Mouse (Mus musculus) erythroblast, embryonic 14.5 days (primary cell): ENCODE data around the gene Cd79a. TPM values are rescaled to one million over a fixed set of nuclear protein-coding genes. Genes with fewer than 3 reads are reported as not detected.
A peak's percentile ranks its signal among the peaks of the same experiment; 100 is the strongest.

Experiments
- H3K27me3 ChIP-seq: 2 replicates; pipeline ENCODE4 v1.6.1; 2012; ENCODE audit warnings: inconsistent platforms; ENCODE audit not compliant: control insufficient read depth
- H3K36me3 ChIP-seq: 2 replicates; pipeline ENCODE4 v1.6.1; 2012; ENCODE audit warnings: mild to moderate bottlenecking, inconsistent platforms; ENCODE audit not compliant: control insufficient read depth
- H3K4me1 ChIP-seq: 2 replicates; pipeline ENCODE4 v1.6.1; 2012; ENCODE audit warnings: inconsistent platforms; ENCODE audit not compliant: control insufficient read depth
- H3K4me3 ChIP-seq: replicated peaks from 2 replicates; pipeline ENCODE3; 2012; ENCODE audit warnings: moderate library complexity, mild to moderate bottlenecking, inconsistent platforms
- H3K9me3 ChIP-seq: 2 replicates; pipeline ENCODE4 v1.6.1; 2012; ENCODE audit warnings: low read length, inconsistent platforms, mixed read lengths; ENCODE audit not compliant: control insufficient read depth
- GATA1 ChIP-seq: IDR thresholded peaks from 2 replicates; pipeline ENCODE4 v1.6.1; 2012; ENCODE audit warnings: low read length, inconsistent platforms, mixed read lengths
- TAL1 ChIP-seq: IDR thresholded peaks from 3 replicates; pipeline ENCODE4 v1.6.1; 2012; ENCODE audit warnings: low read length, inconsistent platforms, mixed read lengths
- polyA plus RNA-seq: library from polyadenylated mRNA; stranded (reverse); fragments of >175 nt; gene quantifications from 2 replicates; pipeline ENCODE4 v1.2.3, GENCODE M21; 2012

Cd79a gene
- polyA plus RNA-seq, 1 experiment = 0.08 TPM

DNA sequence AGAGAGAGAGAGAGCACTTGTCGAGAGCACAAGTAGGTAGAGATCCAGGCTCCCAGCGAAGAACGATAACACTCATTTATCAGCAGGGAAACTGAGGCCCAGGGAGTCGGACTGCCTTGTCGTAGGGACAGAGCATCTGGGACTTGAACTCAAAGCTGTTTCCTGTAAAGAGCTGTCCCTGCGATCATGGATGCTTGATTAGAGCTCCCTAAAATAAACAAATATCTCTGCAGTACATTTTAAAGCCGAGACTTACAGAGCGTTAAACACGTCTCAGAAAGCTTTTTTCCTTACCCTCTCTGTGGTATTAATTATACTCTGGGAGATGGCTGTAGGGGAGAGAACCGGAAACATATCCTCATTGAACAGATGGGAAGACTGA lies 6.3 kb downstream of the Cd79a start:
- no peaks in the 10 kb centered on the region for H3K27me3 ChIP-seq
- H3K9me3 ChIP-seq = no peaks in the 10 kb centered on the region
- TF ChIP-seq TAL1 (no peak), GATA1 (no peak)
- H3K36me3 ChIP-seq = peaks cover 27% of the 10 kb centered on the region
- H3K4me1 ChIP-seq = peaks cover 73% of the 10 kb centered on the region
- peak overlapping the region; percentile 86 for H3K4me3 ChIP-seq

DNA sequence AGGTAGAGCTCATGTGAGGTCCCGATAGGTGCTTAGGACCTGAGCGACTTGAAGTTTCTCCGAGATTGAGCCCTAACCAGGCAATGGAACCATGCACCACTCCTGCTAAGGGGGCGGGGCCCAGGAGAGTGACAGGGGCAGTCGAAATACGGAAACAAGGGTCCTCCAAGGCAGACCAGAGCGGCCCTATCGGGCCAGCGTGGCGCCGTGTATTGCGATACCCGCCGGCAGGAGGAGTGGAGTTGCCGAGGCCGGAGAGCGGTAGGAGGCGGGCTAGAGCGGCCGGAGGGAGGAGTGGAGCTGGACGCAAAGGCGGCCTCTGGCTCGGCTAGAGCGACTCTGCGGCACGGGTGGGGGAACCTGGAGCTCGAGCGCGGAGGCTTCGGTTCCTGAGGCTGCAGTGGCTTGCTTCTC lies 6.9 kb downstream of the Cd79a start:
- no peaks in the 10 kb centered on the region for H3K9me3 ChIP-seq
- peak overlapping the region; percentile 86 for H3K4me3 ChIP-seq
- TF ChIP-seq TAL1 = no peak
- peaks cover 73% of the 10 kb centered on the region for H3K4me1 ChIP-seq
- no peaks in the 10 kb centered on the region for H3K27me3 ChIP-seq
- H3K36me3 ChIP-seq = peaks cover 33% of the 10 kb centered on the region

DNA sequence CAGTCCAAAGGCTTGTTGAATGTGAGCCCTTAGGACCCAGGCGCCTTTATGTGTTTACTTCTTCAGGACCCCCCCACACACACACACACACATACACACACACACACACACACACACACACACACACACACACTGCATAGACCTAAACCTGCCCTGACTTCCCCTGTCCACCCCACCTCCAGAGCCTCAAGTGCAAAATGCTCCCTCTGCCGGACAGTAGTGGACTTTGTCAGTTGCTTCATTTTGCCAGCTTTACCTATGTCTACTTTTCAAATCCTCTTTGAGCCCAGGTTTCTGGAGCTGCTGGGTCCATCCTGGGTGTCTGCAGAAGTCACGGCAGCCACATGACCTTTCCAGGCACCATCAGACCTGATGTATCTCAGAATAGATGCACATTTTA lies 7.8 kb downstream of the Cd79a start:
- TF ChIP-seq TAL1 (no peak), GATA1 (no peak)

DNA sequence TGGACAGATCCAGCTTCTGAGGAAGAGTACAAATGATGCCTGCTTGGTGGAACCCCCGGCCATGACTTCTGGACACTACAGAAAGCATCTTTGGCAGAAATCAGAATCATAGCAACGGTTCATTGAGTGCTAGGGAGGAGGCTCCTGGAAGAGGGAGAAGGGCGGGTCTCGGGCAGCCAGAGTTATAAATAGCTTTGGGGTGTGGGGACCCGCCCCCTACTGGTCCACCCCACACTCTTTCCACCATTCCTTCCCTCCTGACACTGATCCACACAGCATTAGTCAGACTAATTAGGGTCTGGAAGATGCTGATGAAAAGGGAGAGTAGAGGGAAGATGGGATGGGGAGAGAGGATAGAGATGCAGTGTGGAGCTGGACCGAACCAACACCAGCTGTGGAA lies 9.4 kb downstream of the Cd79a start:
- H3K4me3 ChIP-seq = peak overlapping the region; percentile 0
- H3K4me1 ChIP-seq = peaks cover 63% of the 10 kb centered on the region
- H3K27me3 ChIP-seq = no peaks in the 10 kb centered on the region
- peaks cover 54% of the 10 kb centered on the region for H3K36me3 ChIP-seq
- H3K9me3 ChIP-seq = no peaks in the 10 kb centered on the region
- no peak for TF ChIP-seq TAL1
- no peak for TF ChIP-seq GATA1

More for the DNA sequence above, 7.8 kb downstream of the Cd79a start:
- H3K9me3 ChIP-seq = no peaks in the 10 kb centered on the region
- peak overlapping the region; percentile 86 for H3K4me3 ChIP-seq
- peaks cover 73% of the 10 kb centered on the region for H3K4me1 ChIP-seq
- peaks cover 41% of the 10 kb centered on the region for H3K36me3 ChIP-seq
- H3K27me3 ChIP-seq = no peaks in the 10 kb centered on the region

DNA sequence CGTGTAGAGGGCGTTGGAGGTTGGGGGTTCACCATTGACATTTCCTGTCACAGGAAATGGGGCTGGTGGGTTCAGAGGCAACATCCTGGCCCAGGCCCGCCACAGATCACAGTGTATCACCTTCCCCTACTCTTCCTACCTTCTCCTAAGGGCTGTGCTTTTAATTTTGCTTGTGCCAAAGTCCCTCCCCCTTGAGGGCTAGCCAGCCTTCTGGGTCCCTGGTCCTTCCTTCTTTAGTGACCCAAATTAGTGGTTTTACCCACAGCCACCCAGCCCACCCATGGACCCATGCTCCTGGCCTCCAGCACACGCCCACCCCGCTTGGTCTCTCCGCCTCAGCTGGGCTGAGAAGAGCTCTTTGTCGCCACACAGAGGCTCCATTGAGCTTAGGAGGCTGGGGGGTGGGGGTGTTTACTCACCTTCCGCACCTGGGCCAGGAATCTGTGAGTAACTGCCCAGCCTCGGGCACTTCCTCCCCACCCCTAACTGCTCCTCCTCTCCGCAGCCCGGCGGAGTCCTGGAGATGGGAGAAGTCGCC lies 10.1 kb downstream of the Cd79a start:
- H3K4me3 ChIP-seq = no peak overlapping the region
- H3K4me1 ChIP-seq = peaks cover 56% of the 10 kb centered on the region
- H3K27me3 ChIP-seq = no peaks in the 10 kb centered on the region
- H3K9me3 ChIP-seq = no peaks in the 10 kb centered on the region
- peaks cover 61% of the 10 kb centered on the region for H3K36me3 ChIP-seq
- TF ChIP-seq TAL1 (no peak), GATA1 (no peak)

DNA sequence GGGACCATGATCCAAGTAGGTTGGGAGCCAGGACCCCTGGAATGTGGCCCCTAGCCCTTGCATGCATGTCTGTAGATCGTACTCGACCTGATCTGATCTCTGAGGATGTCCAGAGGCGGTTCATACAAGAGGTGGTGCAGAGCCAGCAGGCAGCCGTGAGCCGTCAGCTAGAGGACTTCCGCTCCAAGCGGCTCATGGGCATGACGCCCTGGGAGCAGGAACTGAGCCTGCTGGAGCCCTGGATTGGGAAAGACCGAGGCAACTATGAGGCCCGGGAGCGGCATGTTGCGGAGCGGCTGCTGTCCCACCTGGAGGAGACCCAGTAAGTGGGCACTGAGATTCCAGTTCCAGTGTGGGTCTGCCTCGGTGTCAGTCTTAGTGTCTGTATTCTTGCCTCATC lies 15.3 kb downstream of the Cd79a start:
- peaks cover 72% of the 10 kb centered on the region for H3K36me3 ChIP-seq
- no peaks in the 10 kb centered on the region for H3K27me3 ChIP-seq
- no peak for TF ChIP-seq TAL1
- no peak for TF ChIP-seq GATA1
- H3K4me1 ChIP-seq = peaks cover 6% of the 10 kb centered on the region
- H3K9me3 ChIP-seq = no peaks in the 10 kb centered on the region
- no peak overlapping the region for H3K4me3 ChIP-seq

DNA sequence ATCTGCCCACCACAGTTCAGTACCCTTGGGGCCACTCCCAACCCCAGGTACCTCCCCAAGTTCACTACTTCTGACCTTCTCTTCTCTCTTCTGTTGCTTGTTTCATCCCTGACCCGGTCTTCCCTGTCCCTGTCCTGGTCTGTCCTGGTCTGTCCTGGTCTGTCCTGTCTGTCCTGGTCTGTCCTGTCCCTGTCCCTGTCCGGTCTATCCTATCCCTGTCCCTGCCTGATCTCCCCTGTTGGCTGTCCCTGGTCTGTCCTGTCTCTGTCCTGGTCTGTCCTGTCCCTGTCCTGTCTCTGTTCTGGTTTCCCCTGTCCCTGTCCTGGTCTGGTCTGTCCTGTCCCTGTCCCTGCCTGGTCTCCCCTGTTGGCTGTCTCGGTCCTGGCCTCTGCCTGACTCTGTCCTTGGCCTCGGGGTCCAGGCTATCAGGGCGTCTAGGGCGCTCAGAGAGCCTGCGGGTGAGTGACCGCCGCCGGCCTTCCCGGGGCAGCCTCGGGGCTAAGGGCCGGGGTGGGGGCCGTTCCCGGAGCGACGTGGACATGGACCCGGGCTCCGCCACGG lies 21.7 kb downstream of the Cd79a start:
- Histone ChIP-seq H3K36me3 (peaks cover 74% of the 10 kb centered on the region), H3K9me3 (no peaks in the 10 kb centered on the region)

DNA sequence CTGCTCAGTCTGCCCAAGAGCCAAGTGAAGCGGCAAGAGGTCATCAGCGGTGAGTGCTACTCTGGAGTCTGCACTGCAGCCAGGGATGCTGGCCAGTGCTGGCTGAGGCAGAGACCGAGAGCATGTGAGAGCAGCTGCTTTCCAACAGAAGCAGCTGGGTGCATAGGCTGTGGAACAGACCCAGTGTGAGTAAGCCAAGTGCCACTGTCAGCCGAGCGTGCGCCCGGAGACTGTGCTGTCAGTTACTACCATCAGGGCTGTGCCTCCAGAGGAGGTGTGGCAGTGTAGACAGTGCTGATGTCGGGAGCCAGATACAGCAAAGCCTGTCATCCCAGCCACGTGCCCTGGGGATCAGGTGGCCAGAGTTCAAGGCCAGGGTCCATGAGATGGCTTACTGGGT lies 22.5 kb downstream of the Cd79a start:
- Histone ChIP-seq H3K4me1 (no peaks in the 10 kb centered on the region), H3K4me3 (no peak overlapping the region), H3K9me3 (no peaks in the 10 kb centered on the region), H3K36me3 (peaks cover 83% of the 10 kb centered on the region), H3K27me3 (no peaks in the 10 kb centered on the region)
- TF ChIP-seq GATA1 (no peak), TAL1 (no peak)

More for the DNA sequence above, 21.7 kb downstream of the Cd79a start:
- TF ChIP-seq TAL1 = no peak
- no peak for TF ChIP-seq GATA1
- no peaks in the 10 kb centered on the region for H3K4me1 ChIP-seq
- H3K4me3 ChIP-seq = no peak overlapping the region
- no peaks in the 10 kb centered on the region for H3K27me3 ChIP-seq

DNA sequence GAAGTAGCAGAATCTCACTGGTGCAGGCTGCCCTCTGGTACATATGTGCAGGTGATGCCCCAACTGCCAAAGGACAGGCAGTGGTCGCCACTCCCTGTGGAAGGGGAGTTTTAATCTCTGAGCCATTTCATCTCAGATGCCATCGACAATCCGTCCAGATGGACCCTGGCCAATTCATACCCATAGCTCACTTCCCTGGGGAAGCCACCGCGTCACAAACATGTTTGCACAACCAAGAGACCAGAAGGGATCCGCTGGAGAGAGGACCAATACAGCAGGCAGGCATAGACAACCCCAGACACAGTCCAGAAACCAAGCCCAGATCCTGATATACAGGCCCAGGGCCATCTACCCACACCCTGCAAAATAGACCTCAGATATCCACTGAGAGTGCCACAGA lies 33.3 kb downstream of the Cd79a start:
- peaks cover 21% of the 10 kb centered on the region for H3K36me3 ChIP-seq
- H3K27me3 ChIP-seq = peaks cover 65% of the 10 kb centered on the region
- H3K4me1 ChIP-seq = no peaks in the 10 kb centered on the region
- no peaks in the 10 kb centered on the region for H3K9me3 ChIP-seq
- TF ChIP-seq GATA1 = no peak
- no peak for TF ChIP-seq TAL1
- H3K4me3 ChIP-seq = no peak overlapping the region

DNA sequence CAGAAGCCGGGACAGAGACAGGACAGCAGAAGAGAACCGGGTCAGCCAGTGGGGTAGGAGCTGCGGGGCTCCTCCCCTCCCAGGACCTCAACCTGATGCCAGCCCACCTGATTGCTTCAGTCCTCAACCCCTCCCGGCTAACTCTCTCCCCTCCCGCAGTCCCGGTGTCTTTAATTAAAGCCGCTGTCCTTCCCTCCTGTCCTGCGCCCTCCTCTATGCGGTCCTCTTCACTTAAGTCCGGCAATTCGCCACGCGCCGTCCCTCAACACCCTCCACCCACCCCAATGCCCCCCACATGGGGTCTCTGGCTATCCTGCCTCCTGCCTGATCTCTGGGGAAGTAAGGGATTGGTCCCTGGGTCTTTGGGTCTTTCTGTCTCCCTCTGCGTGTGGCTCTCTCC lies 34.5 kb downstream of the Cd79a start:
- TF ChIP-seq GATA1 (no peak), TAL1 (no peak)

More for the DNA sequence above, 34.5 kb downstream of the Cd79a start:
- Histone ChIP-seq H3K27me3 (peaks cover 76% of the 10 kb centered on the region), H3K4me3 (no peak overlapping the region), H3K4me1 (no peaks in the 10 kb centered on the region), H3K36me3 (peaks cover 11% of the 10 kb centered on the region), H3K9me3 (no peaks in the 10 kb centered on the region)
